Mouse (Mus musculus) MN1 (cell line): ENCODE data around the gene Rpp30.

Source experiments
- DNase-seq: peaks from one replicate; pipeline ENCODE4 v3.0.0-alpha.2; 2016; ENCODE audit warnings: low spot score

Rpp30 gene

GRCm38 (mm10) chr19:36083262-36084225 is at the start of gene Rpp30:
Gene Rpp30 (plus strand): TSS chr19:36083716.
- DNase-seq, result peak; percentile 89

GRCm38 (mm10) chr19:36046046-36046445 is 37.5 kb upstream of the Rpp30 start:
- no peak for DNase-seq

- no peak for DNase-seq
Measured at GRCm38 (mm10) chr19:36056502-36057221, 26.9 kb upstream of the Rpp30 start.

- no peak for DNase-seq
Measured at GRCm38 (mm10) chr19:36057231-36057811, 26.2 kb upstream of the Rpp30 start, which contains the start of gene Htr7. Gene Htr7 (minus strand): TSS chr19:36057507.

GRCm38 (mm10) chr19:36062801-36063529 is 20.6 kb upstream of the Rpp30 start:
- DNase-seq, result peak; percentile 44

- DNase-seq, result peak; percentile 72
Measured at GRCm38 (mm10) chr19:36082606-36083261, 782 bp upstream of the Rpp30 start.

- DNase-seq, result peak; percentile 49
Measured at GRCm38 (mm10) chr19:36090781-36091180, 7.3 kb downstream of the Rpp30 start.

- no peak for DNase-seq
Measured at GRCm38 (mm10) chr19:36097194-36097593, 13.7 kb downstream of the Rpp30 start.

GRCm38 (mm10) chr19:36098265-36098664 is 14.7 kb downstream of the Rpp30 start:
- DNase-seq, result no peak

GRCm38 (mm10) chr19:36098916-36099315 is 15.4 kb downstream of the Rpp30 start:
- no peak for DNase-seq

GRCm38 (mm10) chr19:36103909-36104308 is 20.4 kb downstream of the Rpp30 start:
- no peak for DNase-seq

GRCm38 (mm10) chr19:36109318-36109944 is 25.9 kb downstream of the Rpp30 start:
- no peak for DNase-seq

GRCm38 (mm10) chr19:36110465-36110864 is 26.9 kb downstream of the Rpp30 start:
- DNase-seq, result no peak

GRCm38 (mm10) chr19:36111054-36111895 is 27.8 kb downstream of the Rpp30 start:
- DNase-seq, result peak; percentile 23

- no peak for DNase-seq
Measured at GRCm38 (mm10) chr19:36112007-36112406, 28.5 kb downstream of the Rpp30 start.

- DNase-seq, result no peak
Measured at GRCm38 (mm10) chr19:36116185-36116584, 32.7 kb downstream of the Rpp30 start.

GRCm38 (mm10) chr19:36119219-36119618 is 35.7 kb downstream of the Rpp30 start:
- no peak for DNase-seq

GRCm38 (mm10) chr19:36119783-36120471 is 36.4 kb downstream of the Rpp30 start, which contains the start of gene Ankrd1:
Gene Ankrd1 (minus strand): TSS chr19:36120099.
- no peak for DNase-seq

GRCm38 (mm10) chr19:36124203-36124602 is 40.7 kb downstream of the Rpp30 start:
- no peak for DNase-seq
